Mouse (Mus musculus) gastrocnemius, postnatal 4 days (tissue): ENCODE results near the gene Sv2b. TPM values are rescaled to one million over a fixed set of nuclear protein-coding genes. Genes with fewer than 3 reads are reported as not detected.
"Not testable (repeated sequence)": the region's sequence is repeated elsewhere in the genome, so short reads cannot be mapped to it uniquely, and the experiment has no call there.

Source experiments
- DNase-seq, 2 experiments: peaks; one replicate each; pipeline ENCODE4 v3.0.0; 2021 to 2022; ENCODE audit warnings: low spot score in 2 of 2, mixed read lengths in 2 of 2
- total RNA-seq, 2 experiments: library from RNA; stranded (reverse); gene quantifications; 2 replicates each; pipeline ENCODE4 v1.2.3; 2021

Sv2b gene
- total RNA-seq, 2 experiments from 2014 or later = 2.4 to 3.5 TPM

- no peak for DNase-seq
These were observed 88.3 kb downstream of the Sv2b start for GRCm38 (mm10) chr7:75220786-75221185.

- no peak for DNase-seq
These were observed 88.8 kb downstream of the Sv2b start for GRCm38 (mm10) chr7:75220296-75220695.

GRCm38 (mm10) chr7:75216180-75216579 lies 92.9 kb downstream of the Sv2b start:
- no peak for DNase-seq

- DNase-seq = peak in 1 of 2 experiments; percentile 11
These were observed 99.8 kb downstream of the Sv2b start for GRCm38 (mm10) chr7:75209221-75209641.

GRCm38 (mm10) chr7:75207965-75208644 lies 101.0 kb downstream of the Sv2b start:
- DNase-seq = no peak

GRCm38 (mm10) chr7:75206671-75207070 lies 102.4 kb downstream of the Sv2b start:
- DNase-seq = no peak

- no peak for DNase-seq
These were observed 103.7 kb downstream of the Sv2b start for GRCm38 (mm10) chr7:75205386-75205785.

- DNase-seq = not testable (repeated sequence)
These were observed 114.2 kb downstream of the Sv2b start for GRCm38 (mm10) chr7:75194919-75195230.

- no peak for DNase-seq
These were observed 114.7 kb downstream of the Sv2b start for GRCm38 (mm10) chr7:75194158-75194918.

- DNase-seq = no peak
These were observed 118.9 kb downstream of the Sv2b start for GRCm38 (mm10) chr7:75190192-75190591.

- no peak for DNase-seq
These were observed 134.0 kb downstream of the Sv2b start for GRCm38 (mm10) chr7:75175042-75175441.

GRCm38 (mm10) chr7:75167481-75167880 lies 141.6 kb downstream of the Sv2b start:
- DNase-seq = no peak

- DNase-seq = no peak
These were observed 161.9 kb downstream of the Sv2b start for GRCm38 (mm10) chr7:75147174-75147573.

- DNase-seq = no peak
These were observed 166.3 kb downstream of the Sv2b start for GRCm38 (mm10) chr7:75142800-75143199.

- peak in 1 of 2 experiments; percentile 34 for DNase-seq
These were observed 167.0 kb downstream of the Sv2b start for GRCm38 (mm10) chr7:75141919-75142700.

GRCm38 (mm10) chr7:75139306-75139705 lies 169.8 kb downstream of the Sv2b start:
- no peak for DNase-seq

GRCm38 (mm10) chr7:75134710-75135617 lies 174.1 kb downstream of the Sv2b start:
- no peak for DNase-seq

- no peak for DNase-seq
These were observed 181.0 kb downstream of the Sv2b start for GRCm38 (mm10) chr7:75128036-75128435.

GRCm38 (mm10) chr7:75124067-75124466 lies 185.0 kb downstream of the Sv2b start:
- no peak for DNase-seq

GRCm38 (mm10) chr7:75118022-75118673 lies 190.9 kb downstream of the Sv2b start:
- no peak for DNase-seq
